Mouse (Mus musculus) kidney, adult 11 months (tissue): ENCODE measurements at regions not wholly inside any gene's neighbourhood (a gene's known extent, or its start where the extent isn't known, plus 50 kb on each side); places are given as distances from the start of the nearest gene placed in this dataset.

Experiments
- DNase-seq: peaks from one replicate; pipeline ENCODE4 v3.0.0; 2022

DNA sequence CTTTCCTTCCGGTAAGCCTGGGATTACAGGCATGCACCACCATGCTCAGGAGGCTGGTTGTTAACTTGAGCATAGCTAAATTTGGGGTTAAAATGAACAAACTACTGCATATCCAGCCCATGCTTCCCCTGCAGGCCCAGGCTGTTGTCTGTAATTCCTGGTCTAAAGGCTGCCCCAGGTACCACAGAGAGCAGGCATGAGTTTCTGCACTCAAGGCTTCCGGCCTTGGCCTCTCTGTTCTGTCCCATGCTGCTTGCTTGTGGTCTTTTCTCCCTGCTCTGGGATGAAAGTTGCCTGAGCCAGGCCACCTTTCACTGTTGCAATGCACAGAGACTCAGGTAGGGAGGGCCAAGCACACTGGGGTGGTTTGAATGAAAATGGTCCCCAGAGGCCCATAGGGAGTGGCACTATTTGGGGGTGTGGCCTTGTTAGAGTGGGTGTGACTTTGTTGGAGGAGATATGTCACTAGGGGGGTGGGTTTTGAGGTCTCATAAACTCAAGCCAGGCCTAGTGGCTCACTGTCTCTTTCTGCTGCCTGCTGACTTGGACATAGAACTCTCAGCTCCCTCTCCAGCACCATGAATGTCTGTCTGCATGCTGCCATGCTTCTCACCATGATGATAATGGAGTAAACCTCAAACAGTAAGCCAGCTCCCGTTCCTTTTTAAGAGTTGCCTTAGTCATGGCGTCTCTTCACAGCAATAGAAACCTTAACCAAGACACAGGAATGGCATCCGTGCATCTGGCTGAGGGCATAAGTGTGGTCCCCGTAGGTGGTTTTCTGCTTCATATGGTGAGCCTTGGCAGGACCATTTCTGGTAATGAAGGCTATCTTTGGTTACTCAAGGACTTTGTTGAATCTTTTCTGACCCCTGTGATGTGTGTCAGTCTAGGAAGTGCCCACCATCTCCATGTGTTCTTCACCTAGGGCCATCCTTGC, 86.7 kb upstream of the Zfp366 start:
- no peak for DNase-seq

DNA sequence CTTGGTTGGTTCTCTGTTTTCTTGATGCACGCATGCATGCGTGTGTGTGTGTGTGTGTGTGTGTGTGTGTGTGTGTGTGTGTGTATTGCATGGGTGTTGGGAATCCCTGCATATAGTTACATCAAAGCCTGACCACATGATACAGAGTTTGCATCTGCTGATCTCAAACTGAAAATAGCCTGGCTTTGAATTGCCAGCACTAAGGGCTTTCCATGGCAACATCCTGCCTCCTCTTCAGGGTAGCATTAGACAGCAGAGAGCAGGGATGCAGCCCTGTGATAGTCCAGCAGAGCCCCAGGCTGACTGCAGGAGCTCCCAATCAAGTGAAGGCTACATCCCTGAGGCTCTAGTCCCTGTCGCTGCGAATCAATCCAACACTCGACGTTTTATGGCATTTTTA, 87.8 kb upstream of the Zfp366 start:
- no peak for DNase-seq

DNA sequence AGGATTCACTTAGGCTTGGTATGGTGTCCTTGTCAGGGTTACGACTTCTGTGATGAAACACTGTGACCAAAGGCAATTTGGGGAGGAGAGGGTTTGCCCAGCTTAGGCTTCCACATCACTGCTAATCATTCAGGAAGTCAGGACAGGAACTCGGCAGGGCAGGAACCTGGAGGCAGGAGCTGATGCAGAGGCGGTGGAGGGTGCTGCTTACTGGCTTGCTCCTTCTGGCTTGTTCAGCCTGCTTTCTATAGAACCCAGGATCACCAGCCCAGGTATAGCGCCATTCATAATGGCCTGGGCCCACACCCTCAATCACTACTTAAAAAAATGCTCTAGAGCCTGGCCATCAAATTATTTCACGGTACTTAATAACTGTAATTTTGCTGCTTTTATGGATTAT, 89.6 kb upstream of the Zfp366 start:
- no peak for DNase-seq

DNA sequence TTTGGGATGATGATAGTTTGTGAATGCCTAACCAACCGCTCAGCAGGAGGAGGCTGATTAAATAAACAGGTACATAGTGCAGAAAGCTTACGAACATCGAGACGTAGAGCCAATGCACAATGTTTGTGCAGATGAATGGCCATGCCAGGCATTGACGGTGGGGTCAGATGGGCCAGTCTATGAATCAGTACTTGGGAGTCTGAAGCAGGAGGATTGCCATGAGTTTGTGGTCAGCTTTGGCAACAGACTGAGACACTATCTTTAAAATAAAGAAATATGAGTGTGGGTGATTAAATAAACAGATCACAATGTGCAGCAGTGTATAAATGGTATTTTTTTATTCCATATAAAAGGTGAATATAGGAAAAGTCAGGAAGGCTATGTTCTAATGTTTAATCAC, 90.4 kb upstream of the Zfp366 start:
- no peak for DNase-seq

DNA sequence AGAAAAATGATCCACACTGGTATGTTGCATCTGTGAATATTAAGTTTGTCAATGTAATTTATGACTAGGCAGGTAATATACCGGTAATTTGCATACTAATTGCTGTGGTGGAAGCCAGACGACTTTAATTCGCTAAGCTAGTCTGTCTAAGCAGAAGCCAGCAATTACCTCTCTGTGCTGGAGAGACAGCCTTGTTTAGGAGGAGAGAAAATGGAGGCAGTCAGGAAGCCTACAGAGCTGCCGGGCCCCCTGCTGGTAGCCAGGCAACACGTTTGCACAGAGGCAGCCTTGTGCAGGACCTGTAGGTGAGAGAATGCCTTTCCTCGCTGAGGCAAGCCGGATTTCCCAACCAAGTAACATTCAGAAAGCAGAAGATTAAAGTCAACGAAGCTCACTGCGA, 91.4 kb upstream of the Zfp366 start:
- peak; percentile 77 for DNase-seq

DNA sequence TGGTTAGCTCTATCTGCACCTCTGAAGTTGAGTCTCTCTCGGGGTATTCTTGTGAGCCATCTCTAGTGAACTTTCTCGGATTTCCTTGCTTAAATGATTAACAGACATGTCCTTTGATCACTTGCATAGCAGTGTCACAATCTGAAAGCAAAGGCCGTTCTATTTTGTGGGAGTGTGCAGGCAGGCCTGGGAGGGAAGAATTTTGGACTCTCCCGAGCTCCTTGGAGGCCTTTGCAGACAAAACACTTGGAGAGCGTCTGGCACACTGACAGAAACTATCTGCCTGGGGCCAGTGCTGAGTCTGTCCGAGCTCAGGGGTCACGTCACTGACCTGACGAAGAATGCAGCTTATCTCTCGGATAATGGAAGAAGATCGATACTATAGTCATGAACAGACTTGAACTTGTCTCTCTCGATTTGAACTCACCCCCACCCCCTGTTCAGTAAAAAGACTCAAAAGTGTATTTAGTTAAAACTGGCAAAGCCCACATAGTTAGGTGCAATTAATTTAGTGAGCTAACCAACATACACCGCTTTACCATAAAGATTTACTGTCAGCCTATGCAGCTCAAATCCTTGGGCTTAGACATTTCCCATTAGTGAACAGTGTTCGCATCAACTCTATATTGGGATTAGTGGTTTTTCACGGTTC, 92.2 kb upstream of the Zfp366 start:
- DNase-seq = peak; percentile 89

DNA sequence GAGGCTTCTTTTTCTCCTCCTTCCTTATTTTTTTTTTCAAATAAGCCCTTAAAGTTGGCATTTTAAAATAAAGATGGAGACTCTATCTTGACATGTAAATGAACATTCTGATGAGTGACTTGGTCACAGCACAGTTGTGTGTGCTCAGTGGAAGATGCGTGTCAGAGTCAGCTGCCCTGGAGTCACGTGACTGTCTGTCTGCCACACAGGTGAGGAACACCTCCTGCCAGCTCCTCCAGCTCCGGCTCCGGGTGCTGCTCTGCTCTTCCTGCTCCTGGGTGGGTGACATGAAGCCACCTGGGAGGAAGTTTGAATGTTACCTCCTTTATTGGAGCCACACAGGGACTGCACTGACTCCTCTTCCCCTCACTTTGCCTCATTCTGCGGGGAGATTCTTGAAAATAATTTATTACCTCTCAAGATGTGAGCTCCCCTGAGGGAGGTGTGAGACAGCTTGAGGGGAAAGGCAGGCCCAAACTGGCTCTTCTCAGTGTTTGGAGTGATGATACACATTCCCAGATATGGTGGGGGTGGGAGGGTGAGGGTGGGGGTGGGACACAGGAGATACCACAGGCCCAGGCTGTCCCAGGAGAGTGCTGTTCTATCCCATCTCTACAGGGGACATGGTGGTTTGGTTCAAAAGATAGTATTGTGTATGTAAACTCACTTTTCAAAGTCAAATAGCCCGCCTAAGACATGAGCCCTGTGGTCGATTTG, 92.9 kb upstream of the Zfp366 start:
- peak; percentile 35 for DNase-seq

DNA sequence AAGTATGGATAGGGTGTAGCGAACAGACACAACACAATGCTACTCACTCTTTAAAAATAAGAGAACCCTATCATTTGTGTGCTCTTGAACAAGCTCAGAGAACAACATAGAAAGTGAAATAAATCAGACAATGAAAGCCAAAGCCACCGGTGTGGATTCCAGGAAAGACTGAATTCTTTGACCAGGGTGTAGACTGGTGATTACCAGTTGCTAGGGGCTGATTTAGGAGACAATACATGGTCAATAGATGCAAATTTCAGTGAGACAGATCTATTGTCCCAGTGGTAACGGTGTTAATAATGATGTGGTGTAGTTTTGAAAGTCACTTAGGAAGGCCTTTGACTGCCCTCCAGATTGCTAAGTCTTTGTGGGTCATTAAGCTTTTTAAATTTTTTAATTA, 94.3 kb upstream of the Zfp366 start:
- no peak for DNase-seq

DNA sequence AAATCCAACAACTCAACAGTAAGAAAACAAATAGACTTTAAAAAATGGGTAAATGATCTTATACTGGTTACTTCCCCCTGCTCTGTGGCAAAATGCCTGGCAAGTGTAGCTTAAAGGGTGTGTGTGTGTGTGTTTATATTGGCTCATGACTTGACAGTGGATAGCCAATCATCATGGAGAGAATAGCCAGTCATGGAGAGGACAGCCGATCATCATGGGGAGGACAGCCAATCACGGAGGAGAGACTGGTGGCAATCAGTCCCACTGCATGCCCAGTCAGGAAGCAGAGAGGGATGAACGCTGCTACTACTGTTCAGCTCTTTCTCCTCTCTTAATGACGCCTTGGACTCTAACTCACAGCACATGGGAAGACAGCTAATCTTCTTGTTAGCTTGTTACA, 96.3 kb upstream of the Zfp366 start:
- DNase-seq = no peak

DNA sequence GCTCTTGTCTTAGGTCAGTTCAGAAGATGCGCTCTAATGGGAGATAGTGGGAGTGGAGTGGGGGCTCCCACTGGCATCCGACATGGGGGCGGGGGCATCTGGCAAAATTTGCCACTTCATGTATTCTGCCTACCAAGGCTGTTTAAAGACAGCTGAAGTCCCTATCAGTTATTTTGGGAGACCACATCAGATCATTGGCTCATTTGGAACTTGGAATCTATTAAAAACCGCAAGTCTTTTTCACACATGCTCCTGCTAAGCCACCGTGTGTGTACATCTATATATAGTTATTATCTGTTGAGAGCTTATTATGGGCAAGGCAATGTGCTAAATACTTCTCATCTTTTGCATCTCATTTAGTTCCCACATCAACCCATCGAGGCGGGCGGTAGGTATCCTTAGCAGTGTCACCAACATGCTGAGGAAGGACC, 95.0 kb upstream of the 1700024P04Rik start:
- DNase-seq = no peak

DNA sequence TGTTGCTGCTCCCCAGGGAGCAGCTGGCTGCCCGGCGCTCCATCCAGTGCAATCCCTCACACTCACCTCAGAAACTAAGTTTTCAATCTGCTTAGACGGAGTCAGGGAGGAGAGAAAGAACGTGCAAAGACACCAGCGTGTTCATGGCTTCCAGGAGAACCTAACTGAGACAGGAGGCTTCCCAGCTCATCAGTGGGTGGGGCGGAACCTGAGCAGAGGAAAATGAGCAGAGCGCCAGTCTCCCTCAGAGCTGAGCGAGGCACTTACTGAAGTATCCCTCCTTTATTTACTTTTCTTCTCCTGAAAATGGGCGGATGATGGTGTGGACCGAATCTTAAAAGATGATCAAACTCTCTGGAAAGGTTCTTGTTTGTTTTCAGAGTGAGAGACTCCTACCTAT, 94.3 kb upstream of the 1700024P04Rik start:
- no peak for DNase-seq

DNA sequence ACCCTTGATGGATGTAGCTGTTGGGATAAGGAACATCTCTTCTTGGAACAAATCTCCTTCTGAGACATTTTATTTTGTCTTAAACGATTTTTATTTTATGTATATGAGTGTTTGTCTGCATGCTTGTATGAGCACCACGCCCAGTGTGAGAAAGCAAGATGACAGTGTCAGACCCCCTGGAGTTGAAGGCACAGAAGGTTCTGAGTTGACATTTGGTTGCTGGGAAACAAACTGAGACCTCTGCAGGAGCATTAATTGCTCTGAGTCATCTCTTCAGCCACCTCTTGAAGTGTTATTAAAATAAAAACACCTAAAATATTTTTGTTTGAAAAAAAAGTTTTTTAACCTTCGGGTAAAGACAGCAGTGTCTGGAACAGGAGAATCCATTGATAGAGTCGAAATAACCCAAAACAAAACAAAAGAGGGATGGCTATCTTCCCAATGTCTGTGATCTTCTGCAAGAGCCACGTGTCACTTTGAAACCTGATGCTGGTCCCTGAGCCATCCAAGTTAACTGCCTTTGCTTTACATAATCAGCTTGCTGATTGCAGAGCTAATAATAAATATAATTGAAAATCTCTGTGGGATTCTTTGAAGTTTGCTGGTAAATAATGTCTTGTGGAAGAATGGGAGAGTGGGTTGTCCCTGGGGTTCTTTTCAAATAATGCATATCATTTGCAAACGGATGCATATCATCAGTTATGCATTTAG, 92.8 kb upstream of the 1700024P04Rik start:
- DNase-seq = no peak

DNA sequence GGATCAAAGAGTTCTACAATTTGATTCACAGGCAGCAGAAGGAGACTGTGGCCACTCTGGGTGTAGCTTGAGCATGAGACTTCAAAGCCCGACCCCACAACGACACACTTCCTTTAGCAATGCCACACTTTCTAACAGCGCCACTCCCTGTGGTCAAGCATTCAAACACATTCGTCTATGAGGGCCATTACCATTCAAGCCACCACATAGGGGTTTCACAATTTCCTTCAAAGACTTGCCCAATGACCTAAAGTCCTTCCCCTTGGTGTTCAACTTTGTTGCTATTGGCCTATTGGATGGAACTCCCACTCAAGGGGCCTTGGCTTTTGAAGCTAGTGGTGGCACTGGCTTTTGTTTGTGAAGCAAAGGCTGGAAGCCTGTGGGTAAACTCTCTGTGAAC, 91.1 kb upstream of the 1700024P04Rik start:
- DNase-seq = no peak

DNA sequence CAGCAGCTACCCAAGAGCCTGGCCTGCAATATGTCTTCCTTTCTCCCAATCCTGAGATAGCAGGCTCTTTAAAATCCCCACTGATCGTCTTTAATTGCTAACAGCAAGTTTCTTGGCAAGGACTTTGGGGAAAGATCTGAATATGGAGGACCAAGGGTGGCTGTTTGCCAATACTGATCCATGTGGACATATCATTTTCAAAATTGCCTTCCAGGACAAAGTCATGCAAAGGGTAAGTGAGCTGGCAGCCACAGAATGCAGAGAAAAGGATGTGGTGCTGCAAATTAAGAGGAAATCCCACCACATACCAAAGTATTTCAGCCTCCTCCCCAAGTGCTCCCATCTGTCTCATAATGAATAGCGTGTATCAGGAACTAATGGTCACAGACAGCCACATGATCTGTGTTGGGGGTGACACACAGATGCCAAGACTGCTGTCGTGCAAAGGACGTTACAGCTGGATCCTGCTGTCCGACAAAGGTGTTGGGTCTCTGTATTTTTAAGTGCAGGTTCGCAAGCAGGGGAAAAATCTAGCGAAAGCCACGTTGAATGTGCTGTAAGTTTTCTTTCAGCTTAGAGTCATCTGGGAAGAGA, 87.6 kb upstream of the 1700024P04Rik start:
- DNase-seq = no peak

DNA sequence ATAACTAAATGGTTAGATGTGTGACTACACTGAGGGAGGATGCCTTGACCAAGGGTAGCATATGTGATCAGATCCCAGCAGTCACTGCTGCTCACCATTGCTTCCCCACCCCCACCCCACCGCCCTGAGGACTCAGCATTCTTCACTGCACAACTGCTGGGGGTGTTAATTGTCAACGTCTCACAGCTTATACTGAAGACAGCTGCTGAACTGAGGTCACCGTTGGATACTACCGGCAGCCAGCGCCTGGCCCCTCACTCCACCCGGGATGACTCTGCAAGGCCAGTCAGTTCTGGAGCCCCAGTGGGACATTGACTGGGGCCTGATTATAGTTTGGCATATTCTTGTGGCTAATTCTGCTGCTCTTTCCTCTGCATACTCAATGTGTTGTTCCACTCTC, 87.0 kb upstream of the 1700024P04Rik start:
- DNase-seq = no peak

DNA sequence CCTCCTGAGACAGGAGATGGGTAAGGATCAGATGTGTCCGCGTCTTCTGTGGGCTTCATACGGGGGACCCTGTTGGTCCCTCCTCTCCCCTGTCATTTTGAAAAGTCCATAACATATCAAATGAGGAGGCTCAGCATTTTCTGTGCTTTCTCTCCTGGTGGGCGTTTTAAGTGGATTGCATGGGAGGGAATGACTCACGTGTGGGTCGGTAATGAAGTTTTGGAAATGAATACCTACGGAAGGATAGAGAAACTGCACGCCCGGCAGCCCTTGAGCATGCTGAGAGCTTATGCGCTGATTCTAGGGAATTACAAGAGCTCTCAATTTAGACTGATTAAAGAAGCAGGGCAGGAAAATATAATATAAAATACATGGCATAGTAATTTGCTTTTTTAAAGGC, 85.4 kb upstream of the 1700024P04Rik start:
- no peak for DNase-seq

DNA sequence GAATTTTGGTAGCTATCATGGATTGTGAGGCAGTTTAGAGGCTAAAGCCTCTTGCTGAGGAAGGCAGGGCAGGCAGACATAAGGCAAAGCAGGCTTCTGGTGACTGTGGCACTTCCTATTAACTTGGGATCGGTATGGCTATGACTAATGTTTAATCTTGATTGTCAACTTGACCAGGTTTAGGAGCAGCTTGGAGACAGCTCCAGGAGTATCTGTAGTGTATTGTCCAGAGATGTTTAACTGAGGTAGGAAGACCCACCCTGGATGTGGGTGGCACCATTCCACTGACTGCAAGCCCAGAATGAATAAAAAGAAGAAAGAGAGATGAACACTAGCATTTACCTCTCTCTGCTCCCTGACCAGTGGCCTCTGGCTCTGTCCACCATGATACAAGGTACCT, 83.1 kb upstream of the 1700024P04Rik start:
- peak; percentile 11 for DNase-seq

DNA sequence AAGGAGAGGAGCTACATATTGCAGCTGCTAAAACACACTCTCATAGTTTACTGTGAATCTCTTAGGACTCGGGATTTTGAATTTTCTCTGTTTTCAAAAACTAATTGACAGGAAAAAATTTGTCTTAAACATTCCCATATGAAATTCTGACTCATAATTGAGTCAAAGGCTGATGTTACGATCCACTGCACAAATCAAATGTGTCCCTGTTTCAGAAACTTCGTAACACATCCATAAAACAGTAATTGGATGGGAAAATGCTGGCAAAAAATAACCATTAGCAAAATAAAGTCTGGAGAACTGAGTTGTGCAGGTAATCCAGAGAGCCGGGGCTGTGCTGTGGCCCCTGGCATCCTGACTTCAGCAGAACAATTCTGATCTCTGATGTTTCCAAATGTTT, 79.1 kb upstream of the 1700024P04Rik start:
- no peak for DNase-seq

DNA sequence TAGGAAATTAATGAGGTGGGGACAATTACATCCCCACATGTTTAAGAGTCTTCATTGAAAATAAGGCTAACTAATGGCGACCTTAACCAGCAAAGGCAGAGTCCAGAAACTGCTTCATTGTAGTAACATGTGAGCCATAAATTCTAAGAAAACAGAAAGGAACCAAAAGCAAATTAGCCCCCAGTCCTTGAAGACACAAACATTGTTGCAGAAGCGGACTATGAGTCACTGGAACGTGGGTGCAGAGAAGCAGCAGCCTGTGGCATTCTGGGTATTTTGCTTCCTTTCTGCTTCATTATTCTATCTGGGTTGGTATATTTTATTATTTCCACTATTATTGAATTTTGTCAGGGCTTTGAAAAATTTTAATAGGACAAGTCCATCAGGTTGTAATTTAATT, 78.6 kb upstream of the 1700024P04Rik start:
- DNase-seq = no peak

DNA sequence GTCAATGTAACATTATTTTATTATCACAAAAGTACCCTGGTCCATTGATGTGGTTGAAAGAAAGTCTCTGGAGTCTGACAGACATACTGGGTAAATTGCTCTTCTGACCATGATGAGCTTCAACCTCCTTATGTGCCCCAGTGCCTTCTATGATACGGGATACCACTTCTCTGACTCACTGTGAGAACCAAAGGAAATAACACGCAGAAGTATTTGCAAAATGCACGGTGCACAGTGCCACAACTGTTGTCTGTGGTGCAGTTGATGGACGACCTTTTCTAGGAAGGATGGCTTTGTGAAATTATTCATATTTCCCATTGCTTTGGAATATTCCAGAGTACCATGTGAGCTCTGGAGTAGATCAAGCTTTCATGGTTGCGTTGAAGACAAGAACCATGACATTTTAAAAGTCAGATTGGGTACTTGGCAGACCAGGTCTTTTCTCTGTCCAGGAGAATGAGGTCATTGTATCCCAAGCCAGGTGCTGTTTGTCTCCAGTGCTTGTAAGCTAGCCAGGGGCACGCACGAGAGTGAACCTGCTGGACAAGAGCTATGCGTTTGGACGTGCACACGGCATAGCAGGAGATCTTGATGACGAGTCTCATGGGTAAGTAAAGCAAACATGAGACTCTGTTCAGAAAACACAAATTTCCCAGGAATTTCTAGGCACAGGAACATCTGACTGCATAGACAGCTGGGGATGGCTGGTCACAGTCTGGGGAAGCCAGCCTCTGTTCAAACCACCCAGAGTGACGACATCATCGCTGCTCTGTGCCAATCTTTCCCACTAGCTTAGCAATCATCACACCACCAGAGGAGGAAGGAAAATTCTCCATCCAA, 74.0 kb upstream of the 1700024P04Rik start:
- DNase-seq = no peak

DNA sequence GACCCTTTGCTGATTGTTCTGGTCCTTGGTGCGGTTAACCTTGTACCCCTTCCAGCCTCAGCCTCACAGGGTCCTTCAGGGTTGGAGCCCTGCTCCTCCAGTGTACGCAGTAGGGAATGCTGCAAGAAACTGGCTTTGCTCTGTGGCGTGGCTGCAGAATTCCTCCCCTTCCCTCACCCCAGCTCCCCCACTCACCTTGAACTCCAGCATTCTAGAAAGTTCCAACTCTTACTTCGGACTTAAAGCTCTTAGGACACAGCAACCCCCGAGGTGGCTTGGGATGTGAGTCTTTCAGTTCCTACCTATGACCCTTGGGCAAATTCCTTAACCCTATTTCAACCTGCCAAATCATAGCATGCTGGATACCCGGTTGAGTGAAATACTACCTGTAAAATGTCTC, 73.3 kb upstream of the 1700024P04Rik start:
- no peak for DNase-seq

DNA sequence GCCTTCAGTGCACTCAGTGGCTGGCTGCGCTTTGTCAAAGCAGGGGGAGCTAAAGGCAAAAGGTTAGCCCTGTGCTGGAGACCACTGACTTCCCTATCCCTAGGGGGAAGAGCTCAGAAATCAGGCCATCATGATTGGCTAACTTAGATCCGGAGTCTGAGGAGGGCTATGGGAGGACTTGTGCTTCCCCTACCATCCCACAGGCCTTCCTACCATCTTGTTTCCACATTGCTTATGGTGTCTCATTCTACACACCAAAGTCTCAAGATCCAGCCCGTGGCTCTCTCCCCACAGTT, 72.9 kb upstream of the 1700024P04Rik start:
- DNase-seq = no peak
